Mouse (Mus musculus) heart, postnatal 25 days (tissue): ENCODE data around the gene Acsm2. TPM values are rescaled to one million over a fixed set of nuclear protein-coding genes. Genes with fewer than 3 reads are reported as not detected.

Source experiments
- DNase-seq: peaks from one replicate; pipeline ENCODE4 v3.0.0; 2022; ENCODE audit warnings: low spot score
- intact Hi-C: fragments of 180-260 bp; cut with DNase I; formaldehyde crosslinking; loops from one replicate; pipeline ENCODE4 v1.15.1; 2025
- total RNA-seq, 2 experiments: library from RNA; stranded (reverse); gene quantifications; 2 replicates each; pipeline ENCODE4 v1.2.3; 2021

Acsm2 gene
- total RNA-seq, 2 experiments from 2014 or later: not detected

DNA sequence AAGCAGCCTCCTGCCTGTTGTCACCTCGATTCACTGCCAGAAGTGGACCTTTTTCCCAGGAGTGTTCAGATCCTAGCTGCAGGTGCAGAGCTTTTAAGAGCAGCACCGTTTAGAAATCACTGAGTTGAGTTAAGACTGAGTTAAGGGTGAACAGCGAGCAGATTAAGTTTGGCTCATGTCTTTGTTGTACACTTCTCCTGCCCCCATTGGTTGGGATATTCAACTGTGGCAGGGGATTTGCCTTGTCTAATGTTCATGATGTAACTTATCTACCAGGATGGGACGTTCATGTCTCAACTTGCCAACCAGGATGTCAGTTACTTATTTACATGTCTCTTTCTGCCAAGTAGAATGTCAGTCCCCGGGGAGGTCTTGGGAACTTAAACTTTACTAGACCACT is 88.2 kb downstream of the Acsm2 start:
- DNase-seq: no peak
- intact Hi-C loops: no loop called here

Other genes with a start within 250 kb of the Acsm2 start
- gene Gp2, start 95.1 kb upstream of the Acsm2 start, total RNA-seq: not detected
- not detected for gene Umod, start 75.1 kb upstream of the Acsm2 start, total RNA-seq
- 1 to 10 TPM; 6.9 to 7.0 TPM for gene Acsm5, start 34.9 kb upstream of the Acsm2 start, total RNA-seq
- gene Pdilt, start 30.9 kb upstream of the Acsm2 start, total RNA-seq: not detected
- not detected for gene Acsm1, start 52.7 kb downstream of the Acsm2 start, total RNA-seq
- not detected for gene Acsm4, start 135.7 kb downstream of the Acsm2 start, total RNA-seq
- gene Thumpd1, start 166.5 kb downstream of the Acsm2 start, total RNA-seq: 10 to 100 TPM; 14.7 to 15.6 TPM
- gene Acsm3, start 206.6 kb downstream of the Acsm2 start, total RNA-seq: under 1 TPM; 0.23 to 0.28 TPM
- gene Rexo5, start 239.7 kb downstream of the Acsm2 start, total RNA-seq: 1 to 10 TPM; 1.5 to 2.2 TPM
- gene Eri2, start 239.7 kb downstream of the Acsm2 start, total RNA-seq: 1 to 10 TPM; 1.3 to 1.7 TPM